Mouse (Mus musculus) retina, adult 2 months (tissue): ENCODE measurements around the gene Col2a1.
A peak's percentile ranks its signal among the peaks of the same experiment; 100 is the strongest.

Source experiments
- DNase-seq: peaks from one replicate; pipeline ENCODE4 v3.0.0-alpha.2; 2012; ENCODE audit warnings: low read depth, low spot score

Gene Col2a1

GRCm38 (mm10) chr15:98003822-98004739 lies at the start of gene Col2a1:
Gene Col2a1, minus strand, starts transcription at chr15:98004695.
- DNase-seq = no peak

- no peak for DNase-seq
Observed at GRCm38 (mm10) chr15:98051685-98052084, 47.2 kb upstream of the Col2a1 start.

- no peak for DNase-seq
Observed at GRCm38 (mm10) chr15:98048918-98049700, 44.6 kb upstream of the Col2a1 start.

GRCm38 (mm10) chr15:98044387-98044786 lies 39.9 kb upstream of the Col2a1 start:
- DNase-seq = no peak

- DNase-seq = no peak
Observed at GRCm38 (mm10) chr15:98043967-98044366, 39.5 kb upstream of the Col2a1 start.

GRCm38 (mm10) chr15:98042508-98042907 lies 38.0 kb upstream of the Col2a1 start:
- DNase-seq = no peak

- no peak for DNase-seq
Observed at GRCm38 (mm10) chr15:98039682-98040081, 35.2 kb upstream of the Col2a1 start.

- DNase-seq = no peak
Observed at GRCm38 (mm10) chr15:98036578-98036977, 32.1 kb upstream of the Col2a1 start.

GRCm38 (mm10) chr15:98035076-98035755 lies 30.7 kb upstream of the Col2a1 start:
- no peak for DNase-seq

- DNase-seq = no peak
Observed at GRCm38 (mm10) chr15:98033233-98033748, 28.8 kb upstream of the Col2a1 start.

GRCm38 (mm10) chr15:98029798-98030197 lies 25.3 kb upstream of the Col2a1 start:
- DNase-seq = peak; percentile 28

GRCm38 (mm10) chr15:98026967-98027904 lies 22.7 kb upstream of the Col2a1 start:
- DNase-seq = no peak

- DNase-seq = no peak
Observed at GRCm38 (mm10) chr15:98025611-98026010, 21.1 kb upstream of the Col2a1 start.

- DNase-seq = no peak
Observed at GRCm38 (mm10) chr15:98023137-98023536, 18.6 kb upstream of the Col2a1 start.

- DNase-seq = no peak
Observed at GRCm38 (mm10) chr15:98021886-98022285, 17.4 kb upstream of the Col2a1 start.

- DNase-seq = no peak
Observed at GRCm38 (mm10) chr15:98019047-98019446, 14.6 kb upstream of the Col2a1 start.

GRCm38 (mm10) chr15:98017925-98018324 lies 13.4 kb upstream of the Col2a1 start:
- no peak for DNase-seq

GRCm38 (mm10) chr15:98012810-98013209 lies 8.3 kb upstream of the Col2a1 start:
- DNase-seq = no peak

GRCm38 (mm10) chr15:98005181-98005580 lies 686 bp upstream of the Col2a1 start:
- no peak for DNase-seq

- no peak for DNase-seq
Observed at GRCm38 (mm10) chr15:98004740-98005159, 255 bp upstream of the Col2a1 start.
